Mouse (Mus musculus): ENCODE measurements at regions not wholly inside any gene's neighbourhood (a gene's known extent, or its start where the extent isn't known, plus 50 kb on each side); places are given as distances from the start of the nearest gene placed in this dataset.

DNA sequence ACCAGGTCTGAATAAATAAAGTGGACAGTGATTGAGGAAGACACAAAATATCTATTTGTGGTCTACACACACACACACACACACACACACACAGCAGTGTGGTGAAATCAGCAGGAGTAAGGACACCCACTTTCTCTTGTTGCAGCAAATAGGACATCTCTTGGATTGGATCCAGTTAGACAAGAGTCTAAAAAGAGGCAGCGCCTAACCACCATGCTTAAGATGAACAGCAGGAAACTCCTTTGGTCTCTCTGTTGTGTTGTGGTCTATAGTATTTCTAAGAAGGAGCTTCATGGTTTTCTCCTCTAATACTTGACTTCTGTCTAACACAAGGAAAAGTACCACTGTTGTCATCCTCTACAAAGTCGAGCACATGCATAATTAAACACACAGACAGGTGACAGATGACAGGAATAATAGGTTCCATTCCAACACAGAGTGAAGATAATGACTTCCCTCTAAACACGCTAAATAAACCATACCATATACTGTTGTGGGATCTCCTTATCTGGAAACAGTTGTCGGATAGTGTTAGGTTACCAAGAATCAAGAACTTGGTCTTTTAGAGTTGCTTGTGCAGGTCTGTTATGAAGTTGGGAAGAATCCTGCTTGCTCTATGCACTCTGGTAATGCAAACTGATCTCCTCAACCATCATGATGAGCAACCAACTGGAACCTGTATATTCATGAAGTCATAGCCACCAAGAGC lies 82.6 kb upstream of the Bmp2k start:
- H3K9me3 ChIP-seq (ENCODE audit: control insufficient read depth, low read length): no peaks in the 10 kb centered on the region
- ATAC-seq (ENCODE audit: low read depth): no peak
- H3K4me3 ChIP-seq (ENCODE audit: low read depth, low read length): no peak overlapping the region
- no peaks in the 10 kb centered on the region for H3K27me3 ChIP-seq (ENCODE audit: control insufficient read depth, insufficient read depth, low read length)
- H3K36me3 ChIP-seq (ENCODE audit: control insufficient read depth, insufficient read depth, low read length): no peaks in the 10 kb centered on the region
- H3K27ac ChIP-seq (ENCODE audit: low read depth, low read length): no peak overlapping the region
- peaks cover 5% of the 10 kb centered on the region; the same call in 1 of the 2 replicates for H3K4me1 ChIP-seq (ENCODE audit: control insufficient read depth, insufficient read depth, low read length)
- no peak overlapping the region for H3K9ac ChIP-seq (replicated peaks; ENCODE audit: low read depth, low read length)
- 89% methylated on average over 4 of the region's 4 CpGs for WGBS
- no peak overlapping the region for H3K4me2 ChIP-seq (ENCODE audit: low read depth, low read length)

DNA sequence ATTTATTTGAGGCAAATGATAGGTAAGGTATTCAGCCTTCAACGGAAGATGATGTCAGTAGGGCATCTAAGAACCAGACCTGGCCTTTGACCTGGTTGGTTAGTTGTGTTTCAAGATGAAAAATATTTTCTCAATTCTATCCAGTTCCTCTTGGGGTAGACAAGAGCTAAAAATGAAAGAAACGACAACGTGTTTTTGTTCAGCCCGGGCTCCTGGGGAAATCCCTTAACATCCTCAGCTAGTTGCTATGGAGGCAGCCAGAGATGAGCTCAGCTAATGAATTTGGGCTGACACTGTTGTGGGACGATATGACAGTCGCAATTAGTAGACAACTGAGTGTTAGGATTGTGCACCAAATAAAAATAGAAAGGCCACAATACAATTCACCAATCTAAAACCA lies 80.6 kb upstream of the Bmp2k start:
- Histone ChIP-seq H3K9me3 (ENCODE audit: control insufficient read depth, low read length) (no peaks in the 10 kb centered on the region), H3K27me3 (ENCODE audit: control insufficient read depth, insufficient read depth, low read length) (no peaks in the 10 kb centered on the region), H3K4me3 (ENCODE audit: low read depth, low read length) (no peak overlapping the region), H3K27ac (ENCODE audit: low read depth, low read length) (peak overlapping the region; percentile 18; the same call in 1 of the 2 replicates), H3K4me1 (ENCODE audit: control insufficient read depth, insufficient read depth, low read length) (peaks cover 5% of the 10 kb centered on the region; the same call in 1 of the 2 replicates), H3K4me2 (ENCODE audit: low read depth, low read length) (no peak overlapping the region), H3K9ac (replicated peaks; ENCODE audit: low read depth, low read length) (no peak overlapping the region), H3K36me3 (ENCODE audit: control insufficient read depth, insufficient read depth, low read length) (no peaks in the 10 kb centered on the region)
- no peak for ATAC-seq (ENCODE audit: low read depth)
- WGBS: 63% methylated on average over 6 of the region's 6 CpGs

DNA sequence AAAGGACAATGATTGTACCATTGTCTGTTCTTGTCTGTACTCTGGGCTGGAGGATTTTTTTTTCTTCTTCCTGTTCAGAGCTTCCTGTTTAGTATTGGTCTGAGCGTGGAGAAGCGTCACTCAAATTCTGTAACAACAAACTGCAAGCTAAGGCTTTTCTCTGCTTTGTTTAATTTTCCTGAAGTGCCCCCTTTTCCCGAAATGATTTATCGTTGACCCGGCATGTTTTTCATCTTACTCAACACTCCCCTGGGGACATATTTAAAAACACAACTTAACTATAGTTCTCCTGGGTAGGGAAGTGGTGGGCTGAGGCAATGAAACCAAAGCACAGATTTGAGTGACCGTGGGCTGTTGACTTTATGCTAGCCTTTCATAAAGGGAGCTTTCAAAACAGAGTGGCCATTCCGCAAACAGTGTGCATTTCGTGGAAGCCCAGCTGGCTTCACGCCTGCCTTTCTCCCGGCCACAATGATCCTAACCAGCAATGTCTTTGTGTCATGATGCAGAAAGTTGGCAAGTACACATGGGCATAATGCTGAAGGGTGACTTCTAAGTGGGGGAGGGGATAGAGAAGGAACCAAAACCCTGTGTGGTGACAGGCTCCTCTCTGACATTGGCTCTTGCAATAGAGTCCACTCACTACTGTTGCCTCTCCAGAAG lies 79.8 kb upstream of the Bmp2k start:
- H3K36me3 ChIP-seq (ENCODE audit: control insufficient read depth, insufficient read depth, low read length): no peaks in the 10 kb centered on the region
- H3K4me1 ChIP-seq (ENCODE audit: control insufficient read depth, insufficient read depth, low read length): peaks cover 5% of the 10 kb centered on the region; the same call in 1 of the 2 replicates
- H3K4me2 ChIP-seq (ENCODE audit: low read depth, low read length): no peak overlapping the region
- H3K9ac ChIP-seq (replicated peaks; ENCODE audit: low read depth, low read length): no peak overlapping the region
- peak overlapping the region; percentile 45; the same call in 1 of the 2 replicates for H3K27ac ChIP-seq (ENCODE audit: low read depth, low read length)
- H3K27me3 ChIP-seq (ENCODE audit: control insufficient read depth, insufficient read depth, low read length): no peaks in the 10 kb centered on the region
- no peaks in the 10 kb centered on the region for H3K9me3 ChIP-seq (ENCODE audit: control insufficient read depth, low read length)
- 42% methylated on average over 10 of the region's 10 CpGs for WGBS
- no peak overlapping the region for H3K4me3 ChIP-seq (ENCODE audit: low read depth, low read length)
- ATAC-seq (ENCODE audit: low read depth): peak; percentile 55; the same call in 1 of the 2 replicates

DNA sequence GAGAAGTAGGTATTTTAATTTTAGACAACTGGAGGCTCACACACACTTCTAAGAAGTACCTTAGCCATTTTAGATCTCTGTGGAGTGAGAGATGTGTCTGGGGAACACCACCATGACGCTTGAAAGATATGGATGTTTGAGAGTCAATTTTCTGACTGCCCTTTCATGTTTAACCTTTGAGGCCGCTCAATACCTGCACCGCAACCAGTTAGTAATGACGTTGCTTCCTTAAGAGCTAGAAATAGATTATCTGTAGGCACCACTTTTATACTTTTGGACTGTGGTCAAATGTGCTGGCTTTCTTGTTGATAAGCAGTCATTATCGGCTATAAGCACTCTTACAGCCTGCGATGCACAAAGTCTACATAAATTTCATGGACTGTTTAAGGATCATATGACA lies 78.3 kb upstream of the Bmp2k start:
- H3K9me3 ChIP-seq (ENCODE audit: control insufficient read depth, low read length): no peaks in the 10 kb centered on the region
- WGBS: 89% methylated on average over 6 of the region's 6 CpGs
- no peak overlapping the region for H3K4me3 ChIP-seq (ENCODE audit: low read depth, low read length)
- H3K9ac ChIP-seq (replicated peaks; ENCODE audit: low read depth, low read length): no peak overlapping the region
- no peak overlapping the region for H3K4me2 ChIP-seq (ENCODE audit: low read depth, low read length)
- no peaks in the 10 kb centered on the region for H3K36me3 ChIP-seq (ENCODE audit: control insufficient read depth, insufficient read depth, low read length)
- H3K27me3 ChIP-seq (ENCODE audit: control insufficient read depth, insufficient read depth, low read length): no peaks in the 10 kb centered on the region
- peaks cover 5% of the 10 kb centered on the region; the same call in 1 of the 2 replicates for H3K4me1 ChIP-seq (ENCODE audit: control insufficient read depth, insufficient read depth, low read length)
- no peak for ATAC-seq (ENCODE audit: low read depth)
- no peak overlapping the region for H3K27ac ChIP-seq (ENCODE audit: low read depth, low read length)

DNA sequence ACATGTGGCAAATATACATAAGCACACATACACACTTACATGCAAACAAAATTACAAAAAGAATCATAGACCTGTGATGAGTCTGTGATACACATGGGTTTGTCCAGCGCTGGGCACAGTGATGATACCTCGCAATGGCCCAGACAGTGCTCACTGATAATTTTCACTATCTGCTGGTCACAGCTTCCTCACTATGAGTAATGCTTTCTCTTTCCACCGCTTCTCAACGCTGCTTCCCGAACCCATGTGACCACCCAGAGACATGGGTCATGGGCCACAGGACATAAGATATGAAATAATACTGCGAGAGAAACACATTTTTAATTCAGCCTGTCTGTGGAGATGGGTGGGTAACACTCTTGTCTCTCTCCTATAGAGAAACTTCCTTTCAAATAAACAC lies 76.5 kb upstream of the Bmp2k start:
- Histone ChIP-seq H3K4me1 (ENCODE audit: control insufficient read depth, insufficient read depth, low read length) (peaks cover 5% of the 10 kb centered on the region; the same call in 1 of the 2 replicates), H3K4me3 (ENCODE audit: low read depth, low read length) (no peak overlapping the region), H3K36me3 (ENCODE audit: control insufficient read depth, insufficient read depth, low read length) (no peaks in the 10 kb centered on the region), H3K9me3 (ENCODE audit: control insufficient read depth, low read length) (no peaks in the 10 kb centered on the region), H3K27ac (ENCODE audit: low read depth, low read length) (no peak overlapping the region), H3K27me3 (ENCODE audit: control insufficient read depth, insufficient read depth, low read length) (no peaks in the 10 kb centered on the region), H3K9ac (replicated peaks; ENCODE audit: low read depth, low read length) (no peak overlapping the region), H3K4me2 (ENCODE audit: low read depth, low read length) (no peak overlapping the region)
- 91% methylated on average over 6 of the region's 6 CpGs for WGBS
- ATAC-seq (ENCODE audit: low read depth): no peak

DNA sequence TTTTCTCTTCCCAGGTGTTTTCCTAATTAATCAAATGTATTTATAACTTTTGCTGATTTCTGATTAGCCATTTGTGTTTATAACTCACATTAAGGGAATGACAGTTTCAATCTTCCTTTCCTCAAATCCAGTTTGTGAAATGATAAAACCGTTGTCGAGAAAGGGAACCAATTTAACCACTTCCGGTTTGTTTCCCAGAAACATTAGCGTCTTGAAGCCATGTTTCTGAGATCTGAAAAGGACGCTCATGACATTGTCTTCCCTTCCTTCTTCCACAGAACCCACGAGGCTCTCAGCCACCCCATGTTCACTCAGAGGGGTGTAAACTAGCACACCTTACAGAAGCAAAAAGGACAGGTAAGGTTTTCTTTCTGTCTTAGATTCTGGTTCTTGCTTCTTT lies 76.0 kb upstream of the Bmp2k start:
- H3K4me2 ChIP-seq (ENCODE audit: low read depth, low read length): no peak overlapping the region
- H3K4me3 ChIP-seq (ENCODE audit: low read depth, low read length): no peak overlapping the region
- no peaks in the 10 kb centered on the region for H3K27me3 ChIP-seq (ENCODE audit: control insufficient read depth, insufficient read depth, low read length)
- H3K27ac ChIP-seq (ENCODE audit: low read depth, low read length): no peak overlapping the region
- peaks cover 5% of the 10 kb centered on the region; the same call in 1 of the 2 replicates for H3K4me1 ChIP-seq (ENCODE audit: control insufficient read depth, insufficient read depth, low read length)
- no peak overlapping the region for H3K9ac ChIP-seq (replicated peaks; ENCODE audit: low read depth, low read length)
- no peak for ATAC-seq (ENCODE audit: low read depth)
- H3K9me3 ChIP-seq (ENCODE audit: control insufficient read depth, low read length): no peaks in the 10 kb centered on the region
- H3K36me3 ChIP-seq (ENCODE audit: control insufficient read depth, insufficient read depth, low read length): no peaks in the 10 kb centered on the region
- 90% methylated on average over 6 of the region's 6 CpGs for WGBS

DNA sequence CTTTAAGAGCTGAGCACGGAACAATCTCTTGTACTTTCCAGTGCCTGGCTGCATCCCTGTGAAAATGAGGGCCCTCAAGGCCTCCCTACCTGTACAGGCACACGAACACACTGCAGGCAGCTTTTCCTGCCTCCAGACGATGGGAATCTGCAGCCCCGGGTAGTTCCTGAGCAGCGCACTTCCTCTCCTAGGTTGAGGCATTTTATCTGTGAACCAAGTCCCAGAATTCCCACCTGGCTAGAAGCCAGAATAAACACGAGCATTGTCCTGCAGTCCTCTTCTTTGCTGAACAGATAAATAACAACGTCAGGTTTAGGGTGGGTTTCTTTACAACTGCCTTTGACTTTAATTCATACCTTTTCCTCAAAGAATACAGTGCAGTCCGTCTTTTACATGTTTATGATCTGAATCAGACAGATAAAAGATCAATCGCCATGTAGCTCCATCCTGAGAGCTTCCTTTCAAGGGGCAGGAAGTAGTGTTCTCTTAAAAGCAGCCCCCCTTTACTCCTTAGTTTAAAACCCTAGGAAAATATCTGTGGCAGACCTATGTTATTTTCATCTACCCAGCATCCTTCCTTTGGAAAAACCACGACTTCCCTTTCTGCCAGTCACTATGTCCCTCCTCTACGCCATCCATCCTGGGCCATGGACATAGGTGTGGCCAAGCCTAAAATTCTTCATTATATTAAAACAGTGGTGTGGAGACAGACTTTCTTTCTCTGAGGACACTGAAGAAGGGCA lies 75.3 kb upstream of the Bmp2k start:
- H3K4me2 ChIP-seq (ENCODE audit: low read depth, low read length): no peak overlapping the region
- no peaks in the 10 kb centered on the region for H3K27me3 ChIP-seq (ENCODE audit: control insufficient read depth, insufficient read depth, low read length)
- peaks cover 4% of the 10 kb centered on the region; the same call in 1 of the 2 replicates for H3K4me1 ChIP-seq (ENCODE audit: control insufficient read depth, insufficient read depth, low read length)
- H3K9ac ChIP-seq (replicated peaks; ENCODE audit: low read depth, low read length): no peak overlapping the region
- H3K9me3 ChIP-seq (ENCODE audit: control insufficient read depth, low read length): no peaks in the 10 kb centered on the region
- ATAC-seq (ENCODE audit: low read depth): no peak
- 59% methylated on average over 11 of the region's 11 CpGs for WGBS
- no peak overlapping the region for H3K27ac ChIP-seq (ENCODE audit: low read depth, low read length)
- H3K4me3 ChIP-seq (ENCODE audit: low read depth, low read length): no peak overlapping the region
- H3K36me3 ChIP-seq (ENCODE audit: control insufficient read depth, insufficient read depth, low read length): no peaks in the 10 kb centered on the region

DNA sequence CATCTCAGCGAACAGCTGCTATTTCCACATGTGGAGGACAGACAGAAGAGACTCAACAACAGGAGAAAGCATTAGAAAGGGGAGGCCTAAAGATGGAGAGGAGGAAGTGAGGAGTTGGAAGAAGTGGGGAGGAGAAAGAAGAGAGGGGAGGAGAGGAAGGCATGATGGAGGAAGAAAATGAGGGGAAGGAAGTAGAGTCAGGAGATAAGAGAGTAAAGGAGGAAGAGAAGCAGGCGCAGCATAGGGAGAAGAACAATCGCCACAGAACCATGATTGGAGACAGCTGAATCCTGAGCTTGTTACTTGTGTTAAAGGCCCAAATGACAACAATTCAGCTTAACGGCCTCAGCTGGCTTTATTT lies 74.8 kb upstream of the Bmp2k start:
- no peak overlapping the region for H3K9ac ChIP-seq (replicated peaks; ENCODE audit: low read depth, low read length)
- H3K4me1 ChIP-seq (ENCODE audit: control insufficient read depth, insufficient read depth, low read length): no peaks in the 10 kb centered on the region
- no peak overlapping the region for H3K27ac ChIP-seq (ENCODE audit: low read depth, low read length)
- 45% methylated on average over 4 of the region's 4 CpGs for WGBS
- no peak overlapping the region for H3K4me2 ChIP-seq (ENCODE audit: low read depth, low read length)
- H3K27me3 ChIP-seq (ENCODE audit: control insufficient read depth, insufficient read depth, low read length): no peaks in the 10 kb centered on the region
- no peak overlapping the region for H3K4me3 ChIP-seq (ENCODE audit: low read depth, low read length)
- no peaks in the 10 kb centered on the region for H3K36me3 ChIP-seq (ENCODE audit: control insufficient read depth, insufficient read depth, low read length)
- no peaks in the 10 kb centered on the region for H3K9me3 ChIP-seq (ENCODE audit: control insufficient read depth, low read length)
- ATAC-seq (ENCODE audit: low read depth): no peak

DNA sequence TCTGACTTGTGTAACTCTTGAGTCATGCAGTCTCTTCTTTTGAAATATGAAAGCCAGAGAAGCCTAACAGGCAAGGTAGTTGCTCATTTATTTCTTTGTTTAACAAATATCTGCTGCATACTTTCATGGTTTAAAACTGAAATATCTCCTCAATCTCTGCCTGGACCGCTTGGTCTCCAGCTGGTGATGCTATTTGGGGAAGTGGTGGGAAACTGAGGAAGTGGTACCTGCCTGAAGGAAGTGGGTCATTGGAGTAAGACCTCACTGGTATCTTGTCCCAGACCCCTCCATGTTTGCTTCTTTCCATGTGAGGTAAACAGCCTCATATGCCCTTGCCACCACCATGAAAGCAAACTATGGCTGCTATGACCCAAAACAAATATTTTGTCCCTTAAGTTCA lies 74.0 kb upstream of the Bmp2k start:
- Histone ChIP-seq H3K9ac (replicated peaks; ENCODE audit: low read depth, low read length) (no peak overlapping the region), H3K4me2 (ENCODE audit: low read depth, low read length) (no peak overlapping the region), H3K9me3 (ENCODE audit: control insufficient read depth, low read length) (no peaks in the 10 kb centered on the region), H3K36me3 (ENCODE audit: control insufficient read depth, insufficient read depth, low read length) (no peaks in the 10 kb centered on the region), H3K27me3 (ENCODE audit: control insufficient read depth, insufficient read depth, low read length) (no peaks in the 10 kb centered on the region), H3K4me1 (ENCODE audit: control insufficient read depth, insufficient read depth, low read length) (no peaks in the 10 kb centered on the region), H3K27ac (ENCODE audit: low read depth, low read length) (no peak overlapping the region), H3K4me3 (ENCODE audit: low read depth, low read length) (no peak overlapping the region)
- WGBS: 97% methylated on average over 1 of the region's 1 CpGs
- no peak for ATAC-seq (ENCODE audit: low read depth)

All from neural tube, embryonic 14.5 days (tissue).